Mouse (Mus musculus): ENCODE measurements around the gene Tmem169. TPM values are rescaled to one million over a fixed set of nuclear protein-coding genes. Genes with fewer than 3 reads are reported as not detected.
A peak's percentile ranks its signal among the peaks of the same experiment; 100 is the strongest.

Tmem169 gene
- polyA plus RNA-seq, 1 experiment from 2014 or later = 1.1 TPM

- Histone ChIP-seq H3K27me3 (ENCODE audit: insufficient read depth, poor library complexity, severe bottlenecking) (no peaks in the 10 kb centered on the region), H3K9me3 (no peaks in the 10 kb centered on the region), H3K36me3 (no peaks in the 10 kb centered on the region), H3K4me1 (peaks cover 21% of the 10 kb centered on the region), H3K4me3 (peak overlapping the region; percentile 53), H3K27ac (peak overlapping the region; percentile 95)
- under 1% methylated on average over 35 of the region's 35 CpGs for WGBS
- peak; percentile 97 for DNase-seq (ENCODE audit: low spot score)
These were observed 29.6 kb upstream of the Tmem169 start for GRCm38 (mm10) chr1:72254545-72255061.

- Histone ChIP-seq H3K27me3 (ENCODE audit: insufficient read depth, poor library complexity, severe bottlenecking) (no peaks in the 10 kb centered on the region), H3K36me3 (no peaks in the 10 kb centered on the region), H3K27ac (peak overlapping the region; percentile 95), H3K9me3 (no peaks in the 10 kb centered on the region), H3K4me3 (peak overlapping the region; percentile 53), H3K4me1 (peaks cover 21% of the 10 kb centered on the region)
- WGBS = 5% methylated on average over 15 of the region's 15 CpGs
- peak; percentile 97 for DNase-seq (ENCODE audit: low spot score)
These were observed 28.9 kb upstream of the Tmem169 start for GRCm38 (mm10) chr1:72255062-72255853.

DNA sequence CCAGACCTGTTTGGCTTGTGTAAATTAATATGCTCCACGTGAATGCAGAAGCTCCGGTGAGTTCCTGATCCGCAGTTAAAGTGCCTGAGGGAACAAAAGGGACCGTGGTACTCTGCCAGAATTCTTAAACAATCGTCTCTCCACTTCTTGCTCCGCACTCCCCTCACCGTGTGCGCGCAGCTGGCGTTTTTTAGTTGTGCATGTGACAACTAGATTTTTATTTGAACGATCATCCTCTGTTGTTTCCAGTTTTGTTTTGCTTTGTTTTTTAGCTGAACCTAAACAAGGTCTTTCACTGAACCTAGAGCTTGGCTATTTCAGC lies 28.4 kb upstream of the Tmem169 start:
- 42% methylated on average over 11 of the region's 11 CpGs for WGBS
- Histone ChIP-seq H3K27me3 (ENCODE audit: insufficient read depth, poor library complexity, severe bottlenecking) (no peaks in the 10 kb centered on the region), H3K36me3 (no peaks in the 10 kb centered on the region), H3K4me1 (peaks cover 21% of the 10 kb centered on the region), H3K9me3 (no peaks in the 10 kb centered on the region), H3K4me3 (peak overlapping the region; percentile 53; the same call in 1 of the 2 replicates), H3K27ac (peak overlapping the region; percentile 95)
- no peak for DNase-seq (ENCODE audit: low spot score)

DNA sequence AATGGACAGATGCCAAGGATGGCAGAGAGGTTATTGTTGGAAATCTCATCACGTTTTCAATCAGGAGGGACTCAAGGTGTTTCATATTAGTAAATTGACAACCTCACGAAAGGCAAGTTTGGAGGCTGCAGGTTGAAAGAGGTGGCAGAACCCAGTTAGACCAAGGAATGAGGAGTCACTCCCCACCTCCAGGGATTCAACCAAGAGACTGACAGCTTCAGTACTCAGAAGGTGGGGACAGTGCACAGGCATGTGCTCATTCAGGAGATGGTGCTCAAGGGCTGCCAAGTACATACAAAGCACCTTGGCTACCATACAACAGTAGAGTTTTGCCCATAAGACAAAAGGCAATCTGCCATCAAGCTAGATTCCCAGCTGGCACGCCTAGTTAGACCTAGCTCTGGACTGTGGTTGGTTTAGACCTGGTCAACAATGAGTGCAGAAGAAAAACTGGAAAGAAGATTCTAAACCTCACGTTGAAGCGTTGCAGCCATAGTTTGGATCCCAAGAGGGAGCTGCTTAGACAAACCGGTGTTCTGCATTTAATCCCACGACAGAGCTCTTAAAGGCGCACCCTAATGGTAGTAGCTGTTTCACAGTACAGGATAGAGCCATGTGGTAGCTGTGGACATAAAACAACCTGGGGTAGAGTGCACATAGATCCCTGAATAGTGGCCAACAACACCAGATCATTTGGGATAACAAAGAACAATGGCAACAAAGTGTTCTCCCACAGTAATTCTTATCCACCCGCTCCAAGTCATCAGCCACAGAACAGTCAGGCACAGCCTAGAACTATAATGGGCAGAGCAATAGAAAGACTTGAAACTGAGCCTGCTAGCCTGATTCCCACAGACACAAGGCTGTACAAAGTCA lies 27.6 kb upstream of the Tmem169 start:
- Histone ChIP-seq H3K36me3 (0 out of 2 replicates have a peak, but pooled peaks cover 1% of the 10 kb centered on the region), H3K27ac (no peak overlapping the region), H3K4me3 (no peak overlapping the region), H3K9me3 (no peaks in the 10 kb centered on the region), H3K27me3 (ENCODE audit: insufficient read depth, poor library complexity, severe bottlenecking) (no peaks in the 10 kb centered on the region), H3K4me1 (peaks cover 21% of the 10 kb centered on the region)
- DNase-seq (ENCODE audit: low spot score) = no peak
- 75% methylated on average over 9 of the region's 9 CpGs for WGBS

- Histone ChIP-seq H3K27me3 (ENCODE audit: insufficient read depth, poor library complexity, severe bottlenecking) (no peaks in the 10 kb centered on the region), H3K4me1 (no peaks in the 10 kb centered on the region; the same call in 1 of the 2 replicates), H3K4me3 (no peak overlapping the region), H3K27ac (no peak overlapping the region), H3K9me3 (no peaks in the 10 kb centered on the region), H3K36me3 (peaks cover 11% of the 10 kb centered on the region; the same call in 1 of the 2 replicates)
- WGBS = 87% methylated on average over 3 of the region's 3 CpGs
- no peak for DNase-seq (ENCODE audit: low spot score)
These were observed 21.1 kb upstream of the Tmem169 start for GRCm38 (mm10) chr1:72263099-72263498.

GRCm38 (mm10) chr1:72278085-72278484 lies 6.1 kb upstream of the Tmem169 start:
- 88% methylated on average over 3 of the region's 3 CpGs for WGBS
- DNase-seq (ENCODE audit: low spot score) = no peak
- Histone ChIP-seq H3K36me3 (peaks cover 22% of the 10 kb centered on the region), H3K4me1 (no peaks in the 10 kb centered on the region), H3K4me3 (no peak overlapping the region), H3K27me3 (ENCODE audit: insufficient read depth, poor library complexity, severe bottlenecking) (no peaks in the 10 kb centered on the region), H3K27ac (no peak overlapping the region), H3K9me3 (no peaks in the 10 kb centered on the region)

- H3K4me3 ChIP-seq = no peak overlapping the region
- H3K36me3 ChIP-seq = no peaks in the 10 kb centered on the region
- peaks cover 5% of the 10 kb centered on the region; the same call in 1 of the 2 replicates for H3K4me1 ChIP-seq
- WGBS = 81% methylated on average over 1 of the region's 1 CpGs
- H3K27me3 ChIP-seq (ENCODE audit: insufficient read depth, poor library complexity, severe bottlenecking) = peaks cover 16% of the 10 kb centered on the region
- H3K27ac ChIP-seq = no peak overlapping the region
- DNase-seq (ENCODE audit: low spot score) = no peak
- H3K9me3 ChIP-seq = no peaks in the 10 kb centered on the region
These were observed 1.6 kb upstream of the Tmem169 start for GRCm38 (mm10) chr1:72282604-72283003.

DNA sequence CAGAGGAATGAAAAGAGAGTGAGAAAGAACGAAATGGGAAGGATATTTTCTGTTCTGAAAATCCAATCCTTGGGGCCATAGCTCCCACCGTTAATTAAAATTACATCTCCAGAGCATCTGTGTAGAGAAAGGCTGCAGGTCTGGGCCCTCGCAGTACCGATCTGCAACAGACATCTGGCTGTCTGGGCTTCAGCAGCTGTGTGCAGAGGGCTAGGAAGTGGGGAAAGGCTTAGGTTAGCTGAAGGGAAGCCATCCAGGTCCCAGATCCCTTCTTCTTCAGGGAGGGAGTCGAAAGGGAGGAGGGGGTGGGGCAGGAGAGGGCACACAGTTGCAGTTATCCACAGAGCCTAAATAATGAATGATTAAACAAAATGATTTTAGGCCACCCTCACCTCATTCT lies 370 bp downstream of the Tmem169 start:
- peaks cover 16% of the 10 kb centered on the region for H3K27me3 ChIP-seq (ENCODE audit: insufficient read depth, poor library complexity, severe bottlenecking)
- peaks cover 5% of the 10 kb centered on the region; the same call in 1 of the 2 replicates for H3K4me1 ChIP-seq
- DNase-seq (ENCODE audit: low spot score) = no peak
- H3K9me3 ChIP-seq = no peaks in the 10 kb centered on the region
- 7% methylated on average over 5 of the region's 5 CpGs for WGBS
- H3K4me3 ChIP-seq = peak overlapping the region; percentile 73
- H3K27ac ChIP-seq = no peak overlapping the region
- no peaks in the 10 kb centered on the region for H3K36me3 ChIP-seq

DNA sequence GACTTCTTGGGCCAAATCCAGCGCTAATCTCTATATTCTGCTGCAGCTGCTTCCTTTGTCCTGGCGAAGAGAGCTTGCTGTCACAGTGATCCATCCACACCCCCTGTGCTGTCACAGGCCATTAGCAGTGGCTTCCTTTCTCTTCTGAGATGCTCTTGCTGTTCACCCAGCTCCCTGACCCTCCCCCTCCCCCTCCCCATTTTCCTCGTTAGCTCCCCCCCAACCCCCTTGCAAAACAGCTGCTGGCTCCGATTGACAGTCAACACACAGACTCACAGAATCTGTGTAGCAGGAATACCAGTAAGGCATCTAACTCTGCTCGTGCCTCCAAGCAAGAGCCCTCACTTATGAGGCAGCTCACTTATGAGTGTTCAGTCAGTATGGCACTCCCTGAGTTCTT lies 2.7 kb downstream of the Tmem169 start:
- H3K9me3 ChIP-seq = no peaks in the 10 kb centered on the region
- peaks cover 5% of the 10 kb centered on the region; the same call in 1 of the 2 replicates for H3K4me1 ChIP-seq
- H3K27ac ChIP-seq = no peak overlapping the region
- no peak overlapping the region for H3K4me3 ChIP-seq
- H3K27me3 ChIP-seq (ENCODE audit: insufficient read depth, poor library complexity, severe bottlenecking) = peaks cover 16% of the 10 kb centered on the region
- WGBS = 30% methylated on average over 5 of the region's 5 CpGs
- no peaks in the 10 kb centered on the region for H3K36me3 ChIP-seq
- DNase-seq (ENCODE audit: low spot score) = no peak

GRCm38 (mm10) chr1:72287893-72288292 lies 3.7 kb downstream of the Tmem169 start:
- Histone ChIP-seq H3K4me3 (no peak overlapping the region), H3K27ac (no peak overlapping the region), H3K9me3 (no peaks in the 10 kb centered on the region), H3K36me3 (no peaks in the 10 kb centered on the region), H3K27me3 (ENCODE audit: insufficient read depth, poor library complexity, severe bottlenecking) (peaks cover 16% of the 10 kb centered on the region), H3K4me1 (peaks cover 5% of the 10 kb centered on the region; the same call in 1 of the 2 replicates)
- DNase-seq (ENCODE audit: low spot score) = no peak
- 84% methylated on average over 4 of the region's 4 CpGs for WGBS

DNA sequence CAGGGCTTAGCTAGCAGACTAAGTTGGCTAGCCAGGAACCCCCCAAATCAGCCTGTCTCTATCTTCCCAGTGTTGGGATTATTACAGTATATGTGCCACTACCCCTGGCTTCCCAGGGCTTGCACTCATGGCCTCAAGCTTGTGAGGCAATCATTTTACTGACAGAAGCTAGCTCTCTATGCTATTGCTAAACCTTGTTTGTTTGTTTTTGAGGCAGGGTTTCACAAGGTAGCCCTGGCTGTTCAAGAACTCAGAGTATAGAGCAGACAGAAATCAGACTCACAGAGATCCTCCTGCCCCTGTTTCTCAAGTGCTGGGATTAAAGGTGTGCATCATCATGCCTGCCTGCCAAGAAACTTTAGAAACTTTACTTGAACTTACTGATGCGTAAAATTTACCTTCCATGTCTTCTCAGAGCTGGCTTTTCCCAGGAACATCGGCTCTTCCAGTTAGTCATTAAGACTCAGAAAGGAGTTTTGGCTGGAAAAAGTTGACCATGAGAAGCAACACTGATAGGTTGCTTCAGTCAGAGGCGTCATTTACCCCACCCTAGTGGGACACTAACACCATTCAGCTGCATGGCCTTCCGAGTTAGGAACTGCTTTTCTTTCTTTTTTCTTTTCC lies 4.5 kb downstream of the Tmem169 start:
- Histone ChIP-seq H3K9me3 (no peaks in the 10 kb centered on the region), H3K36me3 (no peaks in the 10 kb centered on the region), H3K27ac (no peak overlapping the region), H3K4me1 (peaks cover 5% of the 10 kb centered on the region; the same call in 1 of the 2 replicates), H3K27me3 (ENCODE audit: insufficient read depth, poor library complexity, severe bottlenecking) (peaks cover 16% of the 10 kb centered on the region), H3K4me3 (no peak overlapping the region)
- WGBS = 81% methylated on average over 4 of the region's 4 CpGs
- no peak for DNase-seq (ENCODE audit: low spot score)

DNA sequence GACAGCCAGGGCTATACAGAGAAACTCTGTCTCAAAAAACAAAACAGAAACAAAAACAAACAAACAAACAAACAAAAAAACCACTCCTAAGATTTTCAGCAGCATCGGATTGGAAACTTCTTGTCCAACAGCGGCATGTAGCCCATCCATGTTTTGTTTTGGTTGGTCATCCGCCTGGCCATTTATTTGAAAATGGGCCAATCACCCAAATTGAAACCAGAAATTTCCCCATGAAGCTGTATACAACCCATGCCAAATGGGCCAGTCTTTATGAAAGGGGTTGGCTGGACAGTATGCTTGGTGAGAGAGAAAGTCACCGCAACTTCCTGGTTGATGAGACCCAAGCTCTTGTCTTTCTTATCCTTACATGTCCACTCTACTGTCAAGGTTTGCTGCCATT lies 6.7 kb downstream of the Tmem169 start:
- no peaks in the 10 kb centered on the region for H3K36me3 ChIP-seq
- peaks cover 5% of the 10 kb centered on the region; the same call in 1 of the 2 replicates for H3K4me1 ChIP-seq
- DNase-seq (ENCODE audit: low spot score) = no peak
- H3K9me3 ChIP-seq = no peaks in the 10 kb centered on the region
- 91% methylated on average over 4 of the region's 4 CpGs for WGBS
- no peak overlapping the region for H3K27ac ChIP-seq
- H3K4me3 ChIP-seq = no peak overlapping the region
- H3K27me3 ChIP-seq (ENCODE audit: insufficient read depth, poor library complexity, severe bottlenecking) = 0 out of 2 replicates have a peak, but pooled peaks cover 6% of the 10 kb centered on the region

Measured in heart, embryonic 10.5 days (tissue).